Mouse (Mus musculus): ENCODE measurements around the gene Xrcc1.
"Not testable (repeated sequence)": the region's sequence is repeated elsewhere in the genome, so short reads cannot be mapped to it uniquely, and the experiment has no call there.

Gene Xrcc1

DNA sequence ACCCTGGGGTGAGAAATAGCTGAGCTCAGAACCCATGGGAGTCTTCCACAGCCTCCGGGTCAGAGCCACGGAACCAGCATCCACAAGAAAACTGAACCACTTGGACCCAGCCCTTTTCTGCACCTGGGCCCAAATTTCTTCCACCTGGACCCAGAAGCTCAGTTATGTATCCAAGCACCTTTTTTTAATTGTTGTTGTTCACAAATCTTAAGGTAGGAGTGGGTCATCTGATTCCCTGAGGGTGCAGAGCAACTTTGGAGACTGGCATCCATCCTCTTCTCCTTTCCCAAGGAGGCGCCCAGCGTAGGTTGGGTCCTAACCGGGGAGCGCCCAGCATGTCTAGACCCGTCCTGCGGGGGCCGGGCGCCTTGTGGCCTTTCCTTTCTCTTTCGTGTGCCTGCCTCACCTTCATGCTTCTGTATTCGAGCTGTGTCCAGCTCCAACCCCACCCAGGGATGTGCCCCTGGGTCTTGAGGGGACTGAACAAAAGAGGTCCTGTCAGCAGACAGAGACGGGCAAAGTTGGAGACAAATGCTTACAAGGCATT is at the start of gene Xrcc1, which contains the start of gene Pinlyp:
Gene Xrcc1 (plus strand): TSS at position 222 of the 547 bp plus-strand sequence.
Gene Pinlyp (minus strand): TSS at position 51 of the 547 bp plus-strand sequence.
- no peak for DNase-seq

DNA sequence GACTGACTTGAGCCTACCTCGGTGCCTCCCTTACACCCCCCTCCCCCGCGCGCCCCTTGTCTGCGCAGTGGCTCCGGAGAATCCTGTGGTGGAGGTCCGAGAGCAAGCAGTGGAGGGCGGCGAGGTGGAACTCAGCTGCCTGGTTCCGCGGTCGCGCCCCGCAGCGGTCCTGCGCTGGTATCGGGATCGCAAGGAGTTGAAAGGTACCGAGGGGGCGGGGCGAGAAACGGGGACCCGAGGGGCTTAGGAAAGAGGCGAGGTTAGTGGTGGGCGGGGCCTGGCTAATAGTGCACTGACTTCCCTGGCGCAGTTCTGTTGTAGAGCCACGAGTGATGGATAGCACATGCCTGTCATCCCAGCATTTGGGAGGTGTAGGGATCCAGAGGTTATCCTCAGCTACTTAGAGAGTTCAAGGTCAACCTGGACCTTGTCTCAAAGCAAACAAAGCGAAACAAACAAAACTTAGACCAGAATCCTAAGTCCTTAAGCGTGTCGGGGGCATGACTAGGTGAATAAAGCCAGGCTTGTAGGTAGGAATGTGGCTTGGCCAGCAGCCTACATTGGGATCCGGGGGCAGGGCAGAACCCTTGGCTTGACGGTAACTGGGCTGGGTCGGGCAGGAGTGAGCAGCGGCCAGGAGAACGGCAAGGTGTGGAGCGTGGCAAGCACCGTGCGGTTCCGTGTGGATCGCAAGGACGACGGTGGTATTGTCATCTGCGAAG is 46.1 kb upstream of the Xrcc1 start:
- no peak for DNase-seq

DNA sequence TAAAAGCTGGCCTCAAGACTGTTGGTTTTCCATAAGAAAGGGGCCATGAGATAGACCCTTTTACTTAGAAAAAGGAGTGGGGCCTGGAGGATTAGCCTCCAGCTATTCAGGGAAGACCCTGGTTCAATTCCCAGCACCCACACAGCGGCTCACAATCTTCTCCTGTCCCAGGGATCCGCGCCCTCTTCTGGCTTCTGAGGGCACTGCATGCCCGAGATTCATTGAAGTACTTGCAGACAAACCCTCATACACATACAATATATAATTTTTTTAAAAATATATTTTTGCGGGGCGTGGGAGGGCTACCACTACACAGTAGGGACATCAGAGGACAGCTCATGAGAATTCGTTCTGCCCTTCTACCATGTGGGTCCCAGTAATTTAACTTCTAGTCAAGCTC is 45.2 kb upstream of the Xrcc1 start:
- DNase-seq = no peak

GRCm38 (mm10) chr7:24501492-24501891 is 44.6 kb upstream of the Xrcc1 start:
- peak in 1 of 2 experiments; percentile 23 for DNase-seq

DNA sequence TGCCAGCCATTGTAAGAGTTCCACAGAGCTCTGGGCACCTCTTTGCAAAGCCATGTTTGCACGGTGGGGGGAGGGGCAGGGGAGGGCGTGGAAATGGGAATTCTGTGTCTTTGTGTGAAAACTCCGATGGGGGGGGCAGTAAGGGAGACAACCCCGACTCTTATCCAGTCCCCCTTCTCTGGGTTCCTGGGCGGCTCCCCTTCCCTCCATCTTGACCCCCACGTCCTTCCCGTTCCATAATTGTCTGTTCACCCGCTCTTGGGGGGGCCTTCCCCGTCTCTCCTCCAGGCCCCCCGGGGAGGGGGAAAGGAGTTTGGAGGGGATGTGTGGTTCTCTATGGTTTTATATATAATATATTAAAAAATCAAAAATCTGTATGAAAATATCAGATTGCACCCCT is 42.1 kb upstream of the Xrcc1 start:
- DNase-seq = no peak

- no peak for DNase-seq
Observed at GRCm38 (mm10) chr7:24504868-24505267, 41.2 kb upstream of the Xrcc1 start.

DNA sequence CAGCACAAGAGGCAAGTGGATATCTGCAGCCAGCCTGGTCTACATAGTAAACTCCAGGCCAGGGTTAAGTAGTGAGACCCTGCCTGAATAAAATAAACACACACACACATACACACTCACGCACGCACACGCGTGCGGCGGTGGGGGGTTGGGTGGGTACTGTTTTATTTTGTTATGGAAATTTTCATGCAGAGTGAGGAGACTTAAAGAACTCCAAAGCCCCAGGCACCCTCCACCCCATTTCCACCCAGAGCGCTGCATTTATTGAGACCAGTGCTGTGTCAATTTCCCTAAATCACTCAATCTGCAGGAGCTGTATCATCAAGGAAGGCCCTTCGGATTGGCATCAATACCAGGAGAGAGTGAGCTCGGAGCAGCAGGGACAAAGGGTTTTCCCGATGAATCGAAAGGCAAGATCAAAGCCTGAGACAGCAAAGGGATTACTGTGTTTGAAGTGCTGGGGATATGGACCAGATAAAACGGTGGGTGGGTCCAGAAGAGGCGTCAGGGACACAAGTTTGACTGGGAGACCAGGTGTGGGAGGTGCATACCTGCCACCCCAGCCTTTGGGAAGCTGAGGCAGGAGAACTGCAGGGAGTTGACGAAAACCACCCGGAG is 40.5 kb upstream of the Xrcc1 start:
- DNase-seq = no peak

GRCm38 (mm10) chr7:24506065-24506459 is 40.0 kb upstream of the Xrcc1 start:
- DNase-seq = no peak

DNA sequence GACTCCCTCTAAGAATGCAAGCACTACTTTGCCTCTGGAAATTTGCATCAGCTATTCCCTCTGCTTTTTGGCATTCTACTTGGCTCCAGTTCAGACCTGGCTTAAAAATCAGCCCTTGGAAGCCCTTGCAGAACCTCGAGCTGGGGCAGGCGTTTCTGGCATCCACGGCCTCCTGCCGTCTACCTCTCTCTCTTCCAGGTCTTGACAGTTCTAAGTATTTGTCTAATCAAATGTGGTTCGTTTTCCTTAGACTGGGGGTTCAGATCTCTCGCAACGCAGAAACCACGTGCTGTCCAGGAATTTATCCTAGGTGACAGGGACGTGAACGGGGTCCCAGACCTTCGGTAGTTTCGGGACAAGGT is 39.6 kb upstream of the Xrcc1 start:
- no peak for DNase-seq

DNA sequence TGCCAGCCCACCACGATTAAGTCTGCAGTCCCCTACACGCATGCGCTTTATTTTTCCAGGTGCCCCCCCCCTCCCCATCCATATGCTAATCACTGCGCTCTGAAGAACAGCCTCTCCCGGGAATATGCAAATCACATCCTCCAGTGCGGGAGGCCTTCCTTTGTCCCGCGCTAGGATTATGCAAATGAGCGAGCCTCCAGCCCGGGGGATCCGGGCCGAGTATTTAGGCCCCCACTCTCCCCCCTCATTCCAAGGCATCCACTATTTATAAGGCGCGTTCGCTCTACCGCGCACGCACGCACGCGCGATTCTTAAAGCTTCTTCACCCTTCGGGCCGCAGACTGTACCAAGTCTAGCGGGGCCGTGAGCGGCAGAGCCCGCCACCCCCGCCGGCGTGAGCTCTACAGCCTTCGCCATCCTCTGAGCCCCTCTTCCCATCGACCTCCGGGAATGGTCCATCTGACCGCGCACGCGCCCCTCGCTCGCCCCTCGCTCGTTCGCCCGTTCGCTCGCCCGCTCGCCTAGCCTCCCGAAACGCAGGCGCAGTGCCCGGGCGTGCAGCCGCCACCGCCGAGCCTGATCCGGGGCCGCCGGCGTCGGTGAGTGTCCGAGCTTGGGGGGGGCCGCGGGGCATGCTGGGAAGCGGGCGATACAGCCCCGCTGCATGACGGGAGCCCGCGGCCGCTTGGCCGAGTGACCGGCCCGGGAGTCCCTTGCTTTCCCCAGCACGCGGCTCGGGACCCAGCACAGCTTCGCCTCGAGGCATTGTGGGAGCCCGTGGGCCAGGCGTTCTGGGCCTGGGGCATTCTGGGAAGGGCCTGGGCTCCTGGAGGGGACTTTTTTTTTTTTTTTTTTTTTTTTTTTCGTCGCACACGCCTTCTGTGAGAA is 39.0 kb upstream of the Xrcc1 start, which contains the start of gene Zfp428:
Gene Zfp428 (plus strand): TSS at position 169 of the 888 bp plus-strand sequence.
- DNase-seq = peak; percentile 38 to 43

DNA sequence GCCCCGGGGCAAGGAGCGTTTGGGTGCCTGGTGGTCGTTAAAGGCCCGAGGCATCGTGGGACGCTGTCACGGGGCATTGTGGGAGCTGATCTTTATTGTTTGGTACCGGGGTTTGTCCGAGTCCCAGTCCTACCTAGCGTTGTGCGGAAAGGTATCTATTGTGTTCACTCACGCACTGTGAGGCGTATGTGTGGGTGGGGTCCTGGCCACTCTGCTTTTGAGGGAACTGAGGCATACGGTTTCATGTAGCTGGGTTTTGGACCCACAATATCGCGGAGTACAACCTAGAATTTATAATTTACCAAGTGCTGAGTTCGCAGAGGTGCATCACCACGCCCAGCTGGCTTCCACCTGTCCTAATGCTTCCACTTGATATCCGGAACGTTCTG is 38.4 kb upstream of the Xrcc1 start:
- DNase-seq = peak in 1 of 2 experiments; percentile 12

DNA sequence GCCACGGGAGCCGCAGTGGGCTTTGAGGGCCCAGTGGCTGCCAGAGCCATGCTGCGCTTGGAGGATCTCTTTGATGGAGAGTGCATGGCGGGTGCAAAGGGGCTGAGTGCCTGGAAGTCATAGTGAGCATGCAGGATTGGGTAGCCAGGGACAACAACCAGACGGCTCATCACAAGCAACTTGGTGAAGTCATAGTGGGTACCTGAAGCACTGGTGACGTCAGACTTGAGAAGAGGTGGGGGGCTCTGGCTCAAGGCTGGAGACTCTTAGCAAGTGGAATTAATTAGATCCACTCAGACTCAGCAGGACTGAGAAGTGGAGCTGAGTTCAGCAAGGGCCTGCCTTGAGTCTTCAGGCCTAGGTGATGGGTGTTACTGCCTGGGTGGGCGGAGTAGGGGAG is 33.7 kb upstream of the Xrcc1 start, which contains the start of gene AC161166.1:
Gene AC161166.1 (minus strand): TSS at position 101 of the 400 bp plus-strand sequence.
- DNase-seq = no peak

GRCm38 (mm10) chr7:24516319-24516718 is 29.8 kb upstream of the Xrcc1 start:
- DNase-seq = not testable (repeated sequence)

- no peak for DNase-seq
Observed at GRCm38 (mm10) chr7:24517077-24517476, 29.0 kb upstream of the Xrcc1 start.

DNA sequence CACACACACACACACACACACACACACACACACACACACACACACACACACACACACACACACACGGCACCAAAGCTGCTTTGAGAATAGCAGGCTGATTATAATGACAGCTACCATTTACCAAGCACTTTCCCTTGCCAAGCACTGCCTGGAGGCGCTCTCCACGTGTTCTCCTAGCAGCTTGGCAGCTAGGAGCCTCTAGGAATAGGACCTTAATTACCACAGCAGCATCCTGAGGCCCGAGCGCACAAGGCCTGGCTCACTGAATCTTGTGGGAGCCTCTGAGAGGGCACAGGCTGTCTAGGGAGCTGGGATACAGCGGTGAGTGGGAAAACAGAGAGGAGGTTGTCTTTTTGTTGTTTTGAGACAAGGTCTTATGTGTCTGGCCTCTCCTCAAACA is 28.4 kb upstream of the Xrcc1 start:
- no peak for DNase-seq

- DNase-seq = no peak
Observed at GRCm38 (mm10) chr7:24519130-24519529, 27.0 kb upstream of the Xrcc1 start.

DNA sequence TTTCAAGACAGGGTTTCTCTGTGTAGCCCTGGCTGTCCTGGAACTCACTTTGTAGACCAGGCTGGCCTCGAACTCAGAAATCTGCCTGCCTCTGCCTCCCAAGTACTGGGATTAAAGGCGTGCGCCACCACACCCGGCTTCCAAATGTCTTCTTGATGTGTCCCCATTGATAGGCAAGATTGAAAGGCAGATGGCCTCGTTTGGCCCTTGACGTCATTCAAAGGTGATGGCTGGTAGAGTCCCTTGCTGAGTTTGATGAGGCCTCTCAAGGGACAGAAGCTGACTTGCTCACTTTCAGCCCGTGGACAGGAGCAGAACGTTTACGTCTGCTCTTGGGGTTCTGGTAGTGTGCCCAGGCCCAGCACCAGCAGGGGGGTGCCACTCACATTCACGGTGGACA is 26.0 kb upstream of the Xrcc1 start:
- not testable (repeated sequence) for DNase-seq

DNA sequence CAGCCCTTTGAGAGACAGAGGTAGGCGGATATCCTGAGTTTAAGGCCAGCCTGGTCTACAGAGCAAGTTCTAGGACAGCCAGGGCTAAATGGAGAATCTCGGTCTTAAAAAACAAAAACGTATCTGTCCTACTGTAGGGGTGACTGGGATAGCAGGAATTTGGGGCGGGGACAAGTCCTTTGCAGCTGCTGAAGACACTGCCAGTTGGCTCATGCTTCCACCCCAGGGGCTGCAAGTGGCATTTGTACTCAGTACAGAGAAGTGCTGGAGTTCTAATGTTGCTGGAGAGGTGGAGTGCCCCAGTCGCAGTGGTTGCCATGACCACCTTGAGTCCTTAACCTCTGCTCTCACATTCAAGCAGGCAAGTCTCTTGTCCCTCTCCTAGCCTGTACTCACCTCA is 23.3 kb upstream of the Xrcc1 start:
- no peak for DNase-seq

GRCm38 (mm10) chr7:24523723-24524122 is 22.4 kb upstream of the Xrcc1 start:
- no peak for DNase-seq

GRCm38 (mm10) chr7:24524978-24525377 is 21.1 kb upstream of the Xrcc1 start:
- DNase-seq = no peak

DNA sequence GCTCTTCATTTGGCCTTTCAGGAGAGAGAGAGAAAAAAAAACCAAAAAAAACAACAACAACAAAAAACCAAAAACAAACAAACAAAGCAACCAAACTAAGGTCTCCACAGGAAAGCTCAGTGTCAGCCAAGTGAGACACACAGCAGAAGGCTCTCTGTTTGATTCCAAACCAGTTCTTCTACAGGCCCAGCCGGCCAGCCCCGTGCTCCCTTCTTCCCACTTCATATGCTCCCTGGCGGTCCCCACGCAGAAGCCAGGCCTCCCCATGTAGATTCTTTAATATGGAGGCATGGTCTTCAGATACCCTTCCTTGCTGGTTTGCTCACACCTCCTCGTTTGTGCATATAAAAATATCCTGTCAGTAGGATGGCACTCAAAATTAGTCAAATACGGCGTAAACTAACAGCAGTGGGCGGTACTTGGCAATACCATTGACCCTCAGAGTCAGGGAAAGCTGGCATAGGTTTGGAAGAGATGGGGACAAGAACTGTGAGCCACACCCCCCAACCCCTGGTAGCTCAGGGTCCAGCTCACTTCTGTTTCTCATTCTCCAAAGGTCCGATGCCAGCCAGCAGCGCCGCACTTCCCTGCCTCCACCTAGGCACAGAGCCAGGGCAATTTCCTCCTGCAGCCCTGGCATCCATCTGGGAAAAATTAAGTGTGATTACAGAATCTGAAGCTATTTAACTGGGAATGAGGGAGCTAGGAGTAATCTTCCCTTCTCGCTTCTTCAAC is 20.2 kb upstream of the Xrcc1 start:
- DNase-seq = no peak

DNA sequence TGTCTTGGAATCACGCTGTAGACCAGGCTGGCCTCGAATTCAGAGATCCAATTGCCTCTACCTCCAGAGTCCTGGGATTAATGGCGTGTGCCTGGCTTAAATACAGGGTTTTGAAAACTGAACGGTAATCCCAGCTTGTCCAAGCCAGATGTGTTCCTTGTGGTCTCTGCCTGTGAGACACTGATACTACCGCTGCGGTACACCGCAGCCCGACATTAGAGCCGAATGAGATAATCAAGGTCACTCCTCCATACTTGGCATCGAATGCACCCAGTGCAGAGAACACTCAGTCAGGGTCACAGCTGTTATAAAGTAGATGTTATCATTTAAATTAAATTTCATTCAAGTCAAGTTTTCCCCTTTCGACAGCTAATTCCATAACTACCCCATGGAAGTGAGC is 17.2 kb upstream of the Xrcc1 start:
- no peak for DNase-seq

Data from thymus, adult 18-20 months (tissue).